Mouse (Mus musculus) B cell, adult 67 days (primary cell): Measurements from ENCODE around the gene Gm6268. TPM values are rescaled to one million over a fixed set of nuclear protein-coding genes. Genes with fewer than 3 reads are reported as not detected.

Source experiments
- total RNA-seq, 2 experiments: library from RNA; stranded (reverse); gene quantifications; 4 replicates each; pipeline ENCODE4 v1.2.4; 2023

Gene Gm6268
- not detected for total RNA-seq

DNA sequence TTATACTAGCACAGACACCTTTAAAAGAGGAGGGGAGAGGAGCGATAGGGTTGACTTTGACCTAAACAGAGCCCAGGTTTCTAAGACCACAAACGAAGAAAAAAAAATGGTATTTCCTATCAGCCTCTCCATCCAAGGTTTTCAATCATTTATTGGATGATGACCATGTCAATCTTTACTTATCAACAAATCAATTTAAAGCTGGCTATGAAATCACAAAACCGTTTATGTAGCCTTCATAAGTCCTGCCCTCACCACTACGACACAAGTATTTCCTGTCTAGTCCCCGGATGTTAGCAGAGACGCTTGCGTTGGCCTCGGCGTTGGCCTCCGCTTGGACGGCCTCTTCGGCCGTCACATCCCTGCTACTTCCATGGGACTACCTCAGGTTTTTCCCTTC lies at the start of gene Gm6268:
Gene Gm6268, plus strand, starts transcription at position 301 of the 400 bp plus-strand sequence.

Other genes with a start within 250 kb of the Gm6268 start
- gene Zcchc12, start 205.4 kb upstream of the Gm6268 start, total RNA-seq: not detected
- under 1 TPM; 0.23 to 0.33 TPM for gene Lonrf3, start 72.9 kb upstream of the Gm6268 start, total RNA-seq
- not detected for gene Gm14569, start 90.5 kb downstream of the Gm6268 start, total RNA-seq
- gene Pgrmc1, start 196.9 kb downstream of the Gm6268 start, total RNA-seq: 10 to 100 TPM; 33.8 to 35.1 TPM
- 1 to 10 TPM; 3.6 to 4.6 TPM for gene Akap17b, start 244.1 kb downstream of the Gm6268 start, total RNA-seq